Mouse (Mus musculus) cerebellum, adult 2 months (tissue): ENCODE results near the gene Ttyh3.

Source experiments
- CTCF ChIP-seq: fragments of 200-500 bp; IDR thresholded peaks from 2 replicates; pipeline ENCODE4 v1.5.1; 2011; ENCODE audit warnings: low read depth, mild to moderate bottlenecking, control low read depth, low read length, moderate library complexity, borderline replicate concordance; ENCODE audit not compliant: insufficient read depth
- POLR2A ChIP-seq: fragments of 200-500 bp; IDR thresholded peaks from 2 replicates; pipeline ENCODE4 v1.6.1; 2011; ENCODE audit warnings: low read length, control low read depth, borderline replicate concordance; ENCODE audit not compliant: insufficient read depth

- no peak for TF ChIP-seq CTCF
- no peak for TF ChIP-seq POLR2A
Observed at GRCm38 (mm10) chr5:140621092-140621491, 27.7 kb downstream of the Ttyh3 start.
